Mouse (Mus musculus): ENCODE data around the gene Mlx. TPM values are rescaled to one million over a fixed set of nuclear protein-coding genes. Genes with fewer than 3 reads are reported as not detected.

Mlx gene
- total and polyA plus RNA-seq, 3 experiments = 13.0 to 45.9 (median 40.5) TPM

- Histone ChIP-seq H3K4me1 (ENCODE audit: insufficient read depth, low read depth, low read length) (peaks cover 17% of the 10 kb centered on the region), H3K27me3 (ENCODE audit: insufficient read depth, low read length) (no peaks in the 10 kb centered on the region), H3K36me3 (replicated peaks) (peaks cover 98% of the 10 kb centered on the region), H3K4me3 (ENCODE audit: low read depth, low read length) (no peak overlapping the region), H3K9me3 (replicated peaks) (no peaks in the 10 kb centered on the region; the same call in 1 of the 2 replicates)
- no peak for DNase-seq (ENCODE audit: low spot score)
- ATAC-seq (ENCODE audit: extremely low read depth, insufficient number of reproducible peaks, low FRiP score, poor library complexity, severe bottlenecking) = no peak
- no peak for TF ChIP-seq POLR2AphosphoS5 (IDR thresholded peaks at IDR 0.05; ENCODE audit: insufficient replicate concordance, low read depth, low read length)
Observed at GRCm38 (mm10) chr11:101051051-101051493, 36.0 kb upstream of the Mlx start.

- ATAC-seq (ENCODE audit: extremely low read depth, insufficient number of reproducible peaks, low FRiP score, poor library complexity, severe bottlenecking) (no peak), DNase-seq (ENCODE audit: low spot score) (no peak)
- no peak for TF ChIP-seq TAL1 (conservative IDR thresholded peaks at IDR 0.05; ENCODE audit: low read depth, low read length)
- no peak for TF ChIP-seq GATA1 (IDR thresholded peaks at IDR 0.05; ENCODE audit: borderline replicate concordance, low read length)
- no peak for TF ChIP-seq POLR2AphosphoS5 (IDR thresholded peaks at IDR 0.05; ENCODE audit: insufficient replicate concordance, low read depth, low read length)
- no peak for TF ChIP-seq GATA2 (IDR thresholded peaks at IDR 0.05; ENCODE audit: borderline replicate concordance, low read depth, low read length)
- no peak for TF ChIP-seq CTCF (IDR thresholded peaks at IDR 0.05; ENCODE audit: low read depth, low read length)
- Histone ChIP-seq H3K27me3 (ENCODE audit: insufficient read depth, low read length) (no peaks in the 10 kb centered on the region), H3K4me3 (ENCODE audit: low read depth, low read length) (no peak overlapping the region), H3K4me1 (ENCODE audit: insufficient read depth, low read depth, low read length) (peaks cover 17% of the 10 kb centered on the region), H3K36me3 (replicated peaks) (peaks cover 98% of the 10 kb centered on the region), H3K9me3 (replicated peaks) (no peaks in the 10 kb centered on the region; the same call in 1 of the 2 replicates)
Observed at GRCm38 (mm10) chr11:101051617-101052016, 35.5 kb upstream of the Mlx start.

- Histone ChIP-seq H3K27me3 (ENCODE audit: insufficient read depth, low read length) (no peaks in the 10 kb centered on the region), H3K9me3 (replicated peaks) (no peaks in the 10 kb centered on the region; the same call in 1 of the 2 replicates), H3K4me1 (ENCODE audit: insufficient read depth, low read depth, low read length) (peaks cover 24% of the 10 kb centered on the region), H3K4me3 (ENCODE audit: low read depth, low read length) (no peak overlapping the region), H3K36me3 (replicated peaks) (peaks cover 98% of the 10 kb centered on the region)
- ATAC-seq (ENCODE audit: extremely low read depth, insufficient number of reproducible peaks, low FRiP score, poor library complexity, severe bottlenecking) (no peak), DNase-seq (ENCODE audit: low spot score) (no peak)
- TF ChIP-seq CTCF (IDR thresholded peaks at IDR 0.05; ENCODE audit: low read depth, low read length) = no peak
- no peak for TF ChIP-seq GATA1 (IDR thresholded peaks at IDR 0.05; ENCODE audit: borderline replicate concordance, low read length)
- no peak for TF ChIP-seq TAL1 (conservative IDR thresholded peaks at IDR 0.05; ENCODE audit: low read depth, low read length)
- no peak for TF ChIP-seq GATA2 (IDR thresholded peaks at IDR 0.05; ENCODE audit: borderline replicate concordance, low read depth, low read length)
- TF ChIP-seq POLR2AphosphoS5 (IDR thresholded peaks at IDR 0.05; ENCODE audit: insufficient replicate concordance, low read depth, low read length) = no peak
Observed at GRCm38 (mm10) chr11:101052751-101053473, 34.2 kb upstream of the Mlx start.

- Histone ChIP-seq H3K4me1 (ENCODE audit: insufficient read depth, low read depth, low read length) (peaks cover 32% of the 10 kb centered on the region), H3K4me3 (ENCODE audit: low read depth, low read length) (no peak overlapping the region), H3K9me3 (replicated peaks) (no peaks in the 10 kb centered on the region; the same call in 1 of the 2 replicates), H3K36me3 (replicated peaks) (peaks cover 99% of the 10 kb centered on the region), H3K27me3 (ENCODE audit: insufficient read depth, low read length) (no peaks in the 10 kb centered on the region)
- ATAC-seq (ENCODE audit: extremely low read depth, insufficient number of reproducible peaks, low FRiP score, poor library complexity, severe bottlenecking) = no peak
- no peak for TF ChIP-seq POLR2AphosphoS5 (IDR thresholded peaks at IDR 0.05; ENCODE audit: insufficient replicate concordance, low read depth, low read length)
- TF ChIP-seq GATA2 (IDR thresholded peaks at IDR 0.05; ENCODE audit: borderline replicate concordance, low read depth, low read length) = no peak
- no peak for TF ChIP-seq CTCF (IDR thresholded peaks at IDR 0.05; ENCODE audit: low read depth, low read length)
- TF ChIP-seq TAL1 (conservative IDR thresholded peaks at IDR 0.05; ENCODE audit: low read depth, low read length) = no peak
- TF ChIP-seq GATA1 (IDR thresholded peaks at IDR 0.05; ENCODE audit: borderline replicate concordance, low read length) = no peak
- no peak for DNase-seq (ENCODE audit: low spot score)
Observed at GRCm38 (mm10) chr11:101053974-101054373, 33.1 kb upstream of the Mlx start.

GRCm38 (mm10) chr11:101055418-101055817 lies 31.7 kb upstream of the Mlx start:
- no peak for ATAC-seq (ENCODE audit: extremely low read depth, insufficient number of reproducible peaks, low FRiP score, poor library complexity, severe bottlenecking)
- no peak for TF ChIP-seq GATA2 (IDR thresholded peaks at IDR 0.05; ENCODE audit: borderline replicate concordance, low read depth, low read length)
- no peak for TF ChIP-seq CTCF (IDR thresholded peaks at IDR 0.05; ENCODE audit: low read depth, low read length)
- no peak for TF ChIP-seq TAL1 (conservative IDR thresholded peaks at IDR 0.05; ENCODE audit: low read depth, low read length)
- no peak for TF ChIP-seq POLR2AphosphoS5 (IDR thresholded peaks at IDR 0.05; ENCODE audit: insufficient replicate concordance, low read depth, low read length)
- TF ChIP-seq GATA1 (IDR thresholded peaks at IDR 0.05; ENCODE audit: borderline replicate concordance, low read length) = no peak
- Histone ChIP-seq H3K36me3 (replicated peaks) (peaks cover 99% of the 10 kb centered on the region), H3K9me3 (replicated peaks) (no peaks in the 10 kb centered on the region; the same call in 1 of the 2 replicates), H3K4me3 (ENCODE audit: low read depth, low read length) (no peak overlapping the region), H3K27me3 (ENCODE audit: insufficient read depth, low read length) (no peaks in the 10 kb centered on the region), H3K4me1 (ENCODE audit: insufficient read depth, low read depth, low read length) (peaks cover 35% of the 10 kb centered on the region)
- no peak for DNase-seq (ENCODE audit: low spot score)

GRCm38 (mm10) chr11:101056885-101057284 lies 30.2 kb upstream of the Mlx start:
- no peak for TF ChIP-seq TAL1 (conservative IDR thresholded peaks at IDR 0.05; ENCODE audit: low read depth, low read length)
- TF ChIP-seq CTCF (IDR thresholded peaks at IDR 0.05; ENCODE audit: low read depth, low read length) = no peak
- no peak for TF ChIP-seq GATA2 (IDR thresholded peaks at IDR 0.05; ENCODE audit: borderline replicate concordance, low read depth, low read length)
- TF ChIP-seq POLR2AphosphoS5 (IDR thresholded peaks at IDR 0.05; ENCODE audit: insufficient replicate concordance, low read depth, low read length) = no peak
- no peak for TF ChIP-seq GATA1 (IDR thresholded peaks at IDR 0.05; ENCODE audit: borderline replicate concordance, low read length)
- Histone ChIP-seq H3K4me3 (ENCODE audit: low read depth, low read length) (no peak overlapping the region), H3K9me3 (replicated peaks) (no peaks in the 10 kb centered on the region; the same call in 1 of the 2 replicates), H3K4me1 (ENCODE audit: insufficient read depth, low read depth, low read length) (peaks cover 39% of the 10 kb centered on the region), H3K36me3 (replicated peaks) (peaks cover 97% of the 10 kb centered on the region), H3K27me3 (ENCODE audit: insufficient read depth, low read length) (no peaks in the 10 kb centered on the region)
- DNase-seq (ENCODE audit: low spot score) (no peak), ATAC-seq (ENCODE audit: extremely low read depth, insufficient number of reproducible peaks, low FRiP score, poor library complexity, severe bottlenecking) (no peak)
